Mouse (Mus musculus): ENCODE measurements around the gene Acbd7.

The Acbd7 gene

GRCm38 (mm10) chr2:3335611-3336301 is at the start of gene Acbd7:
TSS of gene Acbd7 (plus strand) at chr2:3336168.
- DNase-seq: peak; percentile 71

- no peak for DNase-seq
Measured at GRCm38 (mm10) chr2:3286243-3286642, 49.7 kb upstream of the Acbd7 start.

- no peak for DNase-seq
Measured at GRCm38 (mm10) chr2:3289581-3289980, 46.4 kb upstream of the Acbd7 start.

GRCm38 (mm10) chr2:3292170-3292569 is 43.8 kb upstream of the Acbd7 start:
- DNase-seq: no peak

- DNase-seq: no peak
Measured at GRCm38 (mm10) chr2:3295826-3296225, 40.1 kb upstream of the Acbd7 start.

- peak; percentile 59 for DNase-seq
Measured at GRCm38 (mm10) chr2:3305426-3306025, 30.4 kb upstream of the Acbd7 start.

- no peak for DNase-seq
Measured at GRCm38 (mm10) chr2:3323132-3323531, 12.8 kb upstream of the Acbd7 start.

- DNase-seq: no peak
Measured at GRCm38 (mm10) chr2:3324381-3325130, 11.4 kb upstream of the Acbd7 start.

GRCm38 (mm10) chr2:3326547-3326946 is 9.4 kb upstream of the Acbd7 start:
- DNase-seq: no peak

- DNase-seq: no peak
Measured at GRCm38 (mm10) chr2:3327351-3327750, 8.6 kb upstream of the Acbd7 start.

- no peak for DNase-seq
Measured at GRCm38 (mm10) chr2:3331071-3331703, 4.8 kb upstream of the Acbd7 start.

- DNase-seq: no peak
Measured at GRCm38 (mm10) chr2:3332056-3332455, 3.9 kb upstream of the Acbd7 start.

GRCm38 (mm10) chr2:3332484-3333242 is 3.3 kb upstream of the Acbd7 start, which contains the start of gene Rpp38:
TSS of gene Rpp38 (minus strand) at chr2:3332643.
- DNase-seq: peak; percentile 100

GRCm38 (mm10) chr2:3333761-3334160 is 2.2 kb upstream of the Acbd7 start:
- no peak for DNase-seq

GRCm38 (mm10) chr2:3348422-3348821 is 12.5 kb downstream of the Acbd7 start:
- DNase-seq: no peak

GRCm38 (mm10) chr2:3348919-3349318 is 13.0 kb downstream of the Acbd7 start:
- no peak for DNase-seq

GRCm38 (mm10) chr2:3353160-3353559 is 17.2 kb downstream of the Acbd7 start:
- no peak for DNase-seq

- DNase-seq: no peak
Measured at GRCm38 (mm10) chr2:3355793-3356192, 19.8 kb downstream of the Acbd7 start.

- no peak for DNase-seq
Measured at GRCm38 (mm10) chr2:3356311-3356710, 20.3 kb downstream of the Acbd7 start.

GRCm38 (mm10) chr2:3357887-3358286 is 21.9 kb downstream of the Acbd7 start:
- DNase-seq: no peak

GRCm38 (mm10) chr2:3361067-3361466 is 25.1 kb downstream of the Acbd7 start:
- no peak for DNase-seq

GRCm38 (mm10) chr2:3365127-3365526 is 29.2 kb downstream of the Acbd7 start:
- DNase-seq: no peak
